In the genomic region with DNA sequence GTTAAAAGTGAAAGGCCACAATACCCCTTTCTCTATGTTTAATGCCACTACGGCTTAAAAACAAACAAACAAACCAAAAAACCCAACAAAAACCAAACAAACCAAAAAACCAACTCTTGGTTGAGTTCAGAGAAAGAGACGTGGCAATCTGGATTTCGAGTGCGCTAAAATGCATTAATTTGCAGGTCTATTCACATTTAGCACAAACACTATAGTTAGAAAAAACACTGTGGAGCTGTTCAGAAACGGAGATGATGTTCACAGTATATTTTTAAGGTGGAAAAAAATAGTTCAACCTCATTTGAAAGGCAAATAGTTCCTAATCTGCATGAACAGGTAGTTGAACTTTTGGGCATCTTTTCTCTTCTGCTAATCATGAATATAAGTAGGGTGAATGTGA, we compare ENCODE assay signal across 12 mouse cellular contexts.
"Had no signal": no experiment of that assay in that cellular context is flagged by ENCODE, and none has a peak within 500 bp of the region (broad histone marks: within the 10 kb centered on the region; RNA-seq: fewer than 3 reads in every experiment).

No protein-coding gene starts in this region.

- DNase-seq: retina, postnatal 1 day; right cerebral cortex, adult 18-20 months; right cerebral cortex, postnatal 14 days; right cerebral cortex, postnatal 25 days; right cerebral cortex, postnatal 4 days; spleen, adult 18-20 months; thymus, adult 18-20 months; thymus, adult 2 months; thymus, postnatal 14 days; thymus, postnatal 25 days; thymus, postnatal 36 days; thymus, postnatal 4 days had no signal
